Mouse (Mus musculus) kidney, embryonic 16.5 days (tissue): ENCODE measurements around the gene Olfr1130. TPM values are rescaled to one million over a fixed set of nuclear protein-coding genes. Genes with fewer than 3 reads are reported as not detected.
"Not testable (repeated sequence)": the region's sequence is repeated elsewhere in the genome, so short reads cannot be mapped to it uniquely, and the experiment has no call there.

Experiments
- ATAC-seq: fragments of 200-750 bp; cut with Nextera tagmentation; 2 replicates; pipeline ENCODE4 v1.8.0; 2017; ENCODE audit warnings: moderate TSS enrichment; ENCODE audit not compliant: low FRiP score, low TSS enrichment
- H3K27ac ChIP-seq: fragments of 300-500 bp; sonication (generic); 2 replicates; pipeline ENCODE4 v1.5.1; 2014; ENCODE audit warnings: low read length
- H3K27me3 ChIP-seq: fragments of 300-500 bp; sonication (generic); 2 replicates; pipeline ENCODE4 v1.6.1; 2014; ENCODE audit warnings: low read length, control low read depth, mixed read lengths; ENCODE audit not compliant: insufficient read depth
- H3K36me3 ChIP-seq: fragments of 300-500 bp; sonication (generic); 2 replicates; pipeline ENCODE4 v1.6.1; 2014; ENCODE audit warnings: low read length, control low read depth, mixed read lengths; ENCODE audit not compliant: insufficient read depth
- H3K4me1 ChIP-seq: fragments of 300-500 bp; sonication (generic); 2 replicates; pipeline ENCODE4 v1.6.1; 2014; ENCODE audit warnings: low read length, control low read depth, mixed read lengths; ENCODE audit not compliant: insufficient read depth
- H3K4me2 ChIP-seq: fragments of 300-500 bp; sonication (generic); replicated peaks from 2 replicates; pipeline ENCODE4 v1.6.1; 2014; ENCODE audit warnings: low read depth, low read length
- H3K4me3 ChIP-seq: fragments of 300-500 bp; sonication (generic); 2 replicates; pipeline ENCODE4 v1.5.1; 2014; ENCODE audit warnings: mild to moderate bottlenecking, low read length
- H3K9ac ChIP-seq: fragments of 300-500 bp; sonication (generic); replicated peaks from 2 replicates; pipeline ENCODE4 v1.6.1; 2014; ENCODE audit warnings: low read length
- H3K9me3 ChIP-seq: fragments of 300-500 bp; sonication (generic); 2 replicates; pipeline ENCODE4 v1.6.1; 2016; ENCODE audit warnings: low read length, control low read depth
- WGBS: fragments of 180-500 bp; shearing (Covaris S2); extraction: QIAGEN DNeasy Blood & Tissue Kit; methylation state at CpG from one replicate; pipeline ENCODE4 v1.1.7; 2014; 5-methylcytosine and 5-hydroxymethylcytosine counted together
- polyA plus RNA-seq: library from polyadenylated mRNA; unstranded; fragments of >200 nt; fragmentation: Nextera tagmentation; extraction: Ambion mirVana; gene quantifications from 2 replicates; pipeline ENCODE4 v1.2.1, GENCODE M21; 2015

Gene Olfr1130
- not detected in 2 replicates for polyA plus RNA-seq

- H3K4me3 ChIP-seq, H3K27me3 ChIP-seq, H3K4me1 ChIP-seq, H3K9me3 ChIP-seq, H3K9ac ChIP-seq, H3K36me3 ChIP-seq, H3K27ac ChIP-seq, ATAC-seq, H3K4me2 ChIP-seq: not testable (repeated sequence)
These were observed at the start of gene Olfr1130 for GRCm38 (mm10) chr2:87605912-87606311. Gene Olfr1130, plus strand, starts transcription at chr2:87606212.

GRCm38 (mm10) chr2:87573602-87574001 lies 32.4 kb upstream of the Olfr1130 start, which contains the start of gene Olfr1129:
Gene Olfr1129, plus strand, starts transcription at chr2:87573902.
- H3K4me1 ChIP-seq, ATAC-seq: not testable (repeated sequence)

GRCm38 (mm10) chr2:87626804-87627203 lies 20.8 kb downstream of the Olfr1130 start, which contains the start of gene Olfr1131:
Gene Olfr1131, plus strand, starts transcription at chr2:87627104.
- no peak within 1 kb of the TSS for H3K4me3 ChIP-seq
- no peak within 1 kb of the TSS for H3K4me2 ChIP-seq
- H3K4me1 ChIP-seq, result no peaks in the 10 kb centered on the region
- H3K9me3 ChIP-seq, result no peaks in the 10 kb centered on the region
- H3K27ac ChIP-seq, result no peak within 1 kb of the TSS
- H3K36me3 ChIP-seq, result no peaks in the 10 kb centered on the region
- 69% methylated on average over 3 of the region's 3 CpGs for WGBS
- no peak within 1 kb of the TSS for H3K9ac ChIP-seq
- no peak for ATAC-seq
- H3K27me3 ChIP-seq, result no peaks in the 10 kb centered on the region

More at GRCm38 (mm10) chr2:87573602-87574001, 32.4 kb upstream of the Olfr1130 start, which contains the start of gene Olfr1129:
- not testable (repeated sequence) for H3K9ac ChIP-seq, H3K4me3 ChIP-seq, H3K27me3 ChIP-seq, H3K9me3 ChIP-seq, H3K27ac ChIP-seq, H3K36me3 ChIP-seq, H3K4me2 ChIP-seq
- 82% methylated on average over 1 of the region's 1 CpGs for WGBS

- Histone ChIP-seq H3K4me2 (no peak within 1 kb of the TSS), H3K27me3 (no peaks in the 10 kb centered on the region), H3K4me3 (no peak within 1 kb of the TSS), H3K36me3 (no peaks in the 10 kb centered on the region), H3K27ac (no peak within 1 kb of the TSS), H3K4me1 (no peaks in the 10 kb centered on the region), H3K9me3 (no peaks in the 10 kb centered on the region), H3K9ac (no peak within 1 kb of the TSS)
- no peak for ATAC-seq
These were observed 31.4 kb downstream of the Olfr1130 start, which contains the start of gene Olfr1132 for GRCm38 (mm10) chr2:87637435-87637834. Gene Olfr1132, minus strand, starts transcription at chr2:87637535.

- Histone ChIP-seq H3K4me2 (no peak overlapping the region), H3K9ac (no peak overlapping the region), H3K9me3 (no peaks in the 10 kb centered on the region), H3K27ac (no peak overlapping the region), H3K27me3 (no peaks in the 10 kb centered on the region), H3K36me3 (no peaks in the 10 kb centered on the region), H3K4me1 (no peaks in the 10 kb centered on the region), H3K4me3 (no peak overlapping the region)
- no peak for ATAC-seq
These were observed 36.4 kb downstream of the Olfr1130 start for GRCm38 (mm10) chr2:87642441-87642840.

GRCm38 (mm10) chr2:87647274-87647673 lies 41.3 kb downstream of the Olfr1130 start, which contains the start of gene Olfr1133:
Gene Olfr1133, minus strand, starts transcription at chr2:87647374.
- no peak for ATAC-seq
- Histone ChIP-seq H3K36me3 (no peaks in the 10 kb centered on the region), H3K4me2 (no peak within 1 kb of the TSS), H3K9me3 (no peaks in the 10 kb centered on the region), H3K27ac (no peak within 1 kb of the TSS), H3K4me3 (no peak within 1 kb of the TSS), H3K4me1 (no peaks in the 10 kb centered on the region), H3K27me3 (no peaks in the 10 kb centered on the region), H3K9ac (no peak within 1 kb of the TSS)

GRCm38 (mm10) chr2:87658360-87658759 lies 52.3 kb downstream of the Olfr1130 start, which contains the start of gene Olfr1134:
Gene Olfr1134, minus strand, starts transcription at chr2:87658460.
- no peak for ATAC-seq
- Histone ChIP-seq H3K4me2 (no peak within 1 kb of the TSS), H3K9ac (no peak within 1 kb of the TSS), H3K27me3 (no peaks in the 10 kb centered on the region), H3K4me1 (no peaks in the 10 kb centered on the region), H3K27ac (no peak within 1 kb of the TSS), H3K4me3 (no peak within 1 kb of the TSS), H3K36me3 (no peaks in the 10 kb centered on the region), H3K9me3 (no peaks in the 10 kb centered on the region)
- 80% methylated on average over 2 of the region's 2 CpGs for WGBS

Other genes with a start within 250 kb of the Olfr1130 start
- not detected in 2 replicates for gene Olfr1121, start 236.3 kb upstream of the Olfr1130 start, polyA plus RNA-seq
- not detected in 2 replicates for gene Olfr1122, start 220.4 kb upstream of the Olfr1130 start, polyA plus RNA-seq
- not detected in 2 replicates for gene Olfr1123, start 189.6 kb upstream of the Olfr1130 start, polyA plus RNA-seq
- gene Olfr1124, start 175.9 kb upstream of the Olfr1130 start, polyA plus RNA-seq, result 0.09 TPM in 1 of 2 replicates, not detected in the other
- not detected in 2 replicates for gene Olfr1126, start 152.2 kb upstream of the Olfr1130 start, polyA plus RNA-seq
- not detected in 2 replicates for gene Pramel7, start 109.1 kb upstream of the Olfr1130 start, polyA plus RNA-seq
- not detected in 2 replicates for gene Pramel6, start 99.6 kb upstream of the Olfr1130 start, polyA plus RNA-seq
- not detected in 2 replicates for gene Olfr153, start 74.4 kb upstream of the Olfr1130 start, polyA plus RNA-seq
- not detected in 2 replicates for gene Olfr1128, start 60.7 kb upstream of the Olfr1130 start, polyA plus RNA-seq
- not detected in 2 replicates for gene Olfr1129, start 32.3 kb upstream of the Olfr1130 start, polyA plus RNA-seq
- gene Olfr1131, start 20.9 kb downstream of the Olfr1130 start, polyA plus RNA-seq, result not detected in 2 replicates
- not detected in 2 replicates for gene Olfr1132, start 31.3 kb downstream of the Olfr1130 start, polyA plus RNA-seq
- not detected in 2 replicates for gene Olfr1133, start 41.2 kb downstream of the Olfr1130 start, polyA plus RNA-seq
- not detected in 2 replicates for gene Olfr1134, start 52.2 kb downstream of the Olfr1130 start, polyA plus RNA-seq
- gene Olfr1135, start 67.5 kb downstream of the Olfr1130 start, polyA plus RNA-seq, result not detected in 2 replicates
- not detected in 2 replicates for gene Olfr1136, start 87.7 kb downstream of the Olfr1130 start, polyA plus RNA-seq
- gene Olfr1137, start 107.0 kb downstream of the Olfr1130 start, polyA plus RNA-seq, result not detected in 2 replicates
- not detected in 2 replicates for gene Olfr1138, start 133.8 kb downstream of the Olfr1130 start, polyA plus RNA-seq
- not detected in 2 replicates for gene Olfr1140, start 137.5 kb downstream of the Olfr1130 start, polyA plus RNA-seq
- gene Olfr1141, start 147.8 kb downstream of the Olfr1130 start, polyA plus RNA-seq, result not detected in 2 replicates
- gene Olfr152, start 173.3 kb downstream of the Olfr1130 start, polyA plus RNA-seq, result not detected in 2 replicates
- gene Olfr1143, start 194.4 kb downstream of the Olfr1130 start, polyA plus RNA-seq, result not detected in 2 replicates
- gene Olfr1145, start 203.6 kb downstream of the Olfr1130 start, polyA plus RNA-seq, result not detected in 2 replicates
- gene Olfr1148, start 224.3 kb downstream of the Olfr1130 start, polyA plus RNA-seq, result not detected in 2 replicates
- not detected in 2 replicates for gene Olfr1150-ps1, start 237.8 kb downstream of the Olfr1130 start, polyA plus RNA-seq
- not detected in 2 replicates for gene Olfr1151, start 249.7 kb downstream of the Olfr1130 start, polyA plus RNA-seq